ENCODE assay signal across 23 mouse cellular contexts in genomic region chr1:80502456-80503165, GRCm38 (mm10). TPM values are rescaled to one million over a fixed set of nuclear protein-coding genes. Genes with fewer than 3 reads are reported as not detected.
"Had no signal": no experiment of that assay in that cellular context is flagged by ENCODE, and none has a peak within 500 bp of the region (broad histone marks: within the 10 kb centered on the region; RNA-seq: fewer than 3 reads in every experiment).

No protein-coding gene starts in this region.

- DNase-seq: kidney, postnatal 10 days; kidney, postnatal 36 days; left cerebral cortex, postnatal 4 days; liver, postnatal 0 days; lung, embryonic 14.5 days; thymus, adult 18-20 months; thymus, postnatal 36 days had no signal

- H3K4me2 ChIP-seq: kidney, embryonic 15.5 days; limb, embryonic 12.5 days; limb, embryonic 15.5 days; liver, embryonic 11.5 days; lung, embryonic 14.5 days; midbrain, embryonic 12.5 days had no signal

- H3K36me3 ChIP-seq: kidney, embryonic 15.5 days; limb, embryonic 12.5 days; midbrain, embryonic 12.5 days had no signal

- H3K4me1 ChIP-seq: kidney, embryonic 15.5 days; limb, embryonic 12.5 days; limb, embryonic 15.5 days; midbrain, embryonic 12.5 days had no signal

- H3K9ac ChIP-seq: kidney, embryonic 15.5 days; limb, embryonic 12.5 days; limb, embryonic 15.5 days; liver, embryonic 14.5 days; liver, postnatal 0 days; lung, embryonic 14.5 days; midbrain, embryonic 12.5 days had no signal

- H3K9me3 ChIP-seq: kidney, embryonic 15.5 days; limb, embryonic 12.5 days; limb, embryonic 15.5 days; midbrain, embryonic 12.5 days had no signal

- H3K27ac ChIP-seq: kidney, embryonic 15.5 days; limb, embryonic 12.5 days; limb, embryonic 15.5 days; liver, embryonic 14.5 days; macrophage; midbrain, embryonic 12.5 days had no signal

- H3K27me3 ChIP-seq: kidney, embryonic 15.5 days; limb, embryonic 12.5 days; limb, embryonic 15.5 days; midbrain, embryonic 12.5 days had no signal

- ATAC-seq: liver, postnatal 0 days; lung, postnatal 0 days had no signal

- H3K4me3 ChIP-seq: kidney, embryonic 15.5 days; limb, embryonic 12.5 days; limb, embryonic 15.5 days; midbrain, embryonic 12.5 days had no signal

RNA-seq across cellular contexts. Expression of gene Gm45261, which starts 41.4 kb away (rescaled TPM):
- polyA plus RNA-seq: kidney, embryonic 15.5 days; limb, embryonic 12.5 days; limb, embryonic 15.5 days; liver, embryonic 11.5 days; liver, embryonic 14.5 days; liver, postnatal 0 days; lung, embryonic 14.5 days; lung, postnatal 0 days; macrophage; midbrain, embryonic 12.5 days; midbrain, postnatal 0 days; neural tube, embryonic 11.5 days; neural tube, embryonic 14.5 days; small intestine, adult 2 months; spleen, adult 2 months; stomach, embryonic 16.5 days; testis, adult 2 months; urinary bladder, adult 2 months had no signal
